Mouse (Mus musculus) stomach, postnatal 0 days (tissue): ENCODE data around the gene Azin2.

Experiments
- CTCF ChIP-seq: IDR thresholded peaks from 2 replicates; pipeline ENCODE4 v1.5.1; 2016; ENCODE audit warnings: antibody characterized with exemption, low read depth, mild to moderate bottlenecking, moderate library complexity
- EP300 ChIP-seq: optimal IDR thresholded peaks from 2 replicates; pipeline ENCODE3; 2016; ENCODE audit warnings: antibody characterized with exemption

GRCm38 (mm10) chr4:129008672-129009071 lies 46.4 kb upstream of the Azin2 start:
- TF ChIP-seq CTCF (no peak), EP300 (no peak)
